Mouse (Mus musculus) E14TG2a.4 (cell line): ENCODE results near the gene Klc4.

Experiments
- CTCF ChIP-seq: conservative IDR thresholded peaks from 2 replicates; pipeline ENCODE4 v1.5.1; 2014; ENCODE audit warnings: low read length
- NANOG ChIP-seq: IDR thresholded peaks from 2 replicates; pipeline ENCODE4 v1.6.1; 2014; ENCODE audit warnings: borderline replicate concordance, low read length, mixed read lengths
- POU5F1 ChIP-seq: IDR thresholded peaks from 2 replicates; pipeline ENCODE4 v1.6.1; 2014; ENCODE audit warnings: low read length, borderline replicate concordance

DNA sequence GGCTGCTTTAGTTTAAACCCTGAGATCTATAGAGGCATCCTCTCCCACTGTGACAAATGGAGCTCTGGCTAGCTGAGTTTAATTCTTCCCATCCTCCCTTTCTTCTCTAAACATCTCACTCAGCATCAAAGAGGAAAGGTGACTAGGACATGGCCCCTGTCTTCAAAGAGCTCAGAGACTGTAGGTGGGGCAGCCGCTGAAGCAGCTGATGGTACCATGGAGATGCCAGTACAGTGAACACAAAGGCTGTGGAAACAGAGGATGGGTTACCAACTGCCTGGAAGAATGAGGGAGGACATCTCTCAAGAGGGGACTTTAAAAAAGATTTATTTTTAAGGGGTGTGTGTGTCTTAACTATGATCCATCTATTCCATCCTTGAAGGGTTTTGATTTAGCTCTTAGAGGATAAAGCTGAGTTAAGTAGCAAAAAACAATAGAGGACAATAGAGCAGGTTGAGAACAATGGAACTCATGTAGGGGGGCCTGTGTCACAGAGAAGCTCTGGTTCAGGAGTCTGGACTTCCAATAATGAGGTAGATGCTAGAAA, 48.8 kb upstream of the Klc4 start:
- TF ChIP-seq CTCF: no peak
- TF ChIP-seq POU5F1: no peak
- peak; percentile 78; the same call in 1 of the 2 replicates for TF ChIP-seq NANOG
